Mouse (Mus musculus): ENCODE data around the gene Aebp2. TPM values are rescaled to one million over a fixed set of nuclear protein-coding genes. Genes with fewer than 3 reads are reported as not detected.

Aebp2 gene
- total and polyA plus RNA-seq, 2 experiments from 2014 or later = 5.1 to 29.3 TPM

DNA sequence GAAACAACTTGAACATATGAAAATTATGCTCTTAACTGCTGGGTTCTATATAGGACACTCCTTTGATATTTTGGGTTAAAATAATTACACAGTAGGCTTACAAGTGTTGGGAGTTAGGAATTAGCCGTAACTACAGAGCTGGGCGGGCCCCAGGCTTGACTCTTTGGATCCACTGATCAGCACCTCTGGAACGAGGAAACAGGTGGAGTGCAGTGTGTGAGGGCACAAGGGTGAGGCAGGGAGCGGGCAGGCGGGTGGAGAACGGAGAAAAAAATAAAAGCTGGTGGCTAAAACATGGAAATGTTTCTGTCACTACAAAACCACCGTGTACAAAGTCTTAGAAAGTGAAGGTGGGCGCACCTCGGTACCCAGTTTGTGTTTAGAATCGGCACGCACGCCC, 20.2 kb downstream of the Aebp2 start:
- DNase-seq (ENCODE audit: low spot score) (no peak), ATAC-seq (no peak)
- Histone ChIP-seq H3K9me3 (ENCODE audit: low read length) (no peaks in the 10 kb centered on the region), H3K4me2 (ENCODE audit: low read depth, low read length) (no peak overlapping the region), H3K4me3 (ENCODE audit: low read length) (no peak overlapping the region), H3K27me3 (ENCODE audit: insufficient read depth, low read length) (no peaks in the 10 kb centered on the region), H3K9ac (replicated peaks; ENCODE audit: low read length) (no peak overlapping the region), H3K4me1 (ENCODE audit: insufficient read depth, low read length) (no peaks in the 10 kb centered on the region), H3K36me3 (ENCODE audit: insufficient read depth, low read length) (peaks cover 38% of the 10 kb centered on the region), H3K27ac (no peak overlapping the region)
- no peak for TF ChIP-seq CTCF (IDR thresholded peaks at IDR 0.05; ENCODE audit: low read depth)
- 93% methylated on average over 12 of the region's 12 CpGs for WGBS

DNA sequence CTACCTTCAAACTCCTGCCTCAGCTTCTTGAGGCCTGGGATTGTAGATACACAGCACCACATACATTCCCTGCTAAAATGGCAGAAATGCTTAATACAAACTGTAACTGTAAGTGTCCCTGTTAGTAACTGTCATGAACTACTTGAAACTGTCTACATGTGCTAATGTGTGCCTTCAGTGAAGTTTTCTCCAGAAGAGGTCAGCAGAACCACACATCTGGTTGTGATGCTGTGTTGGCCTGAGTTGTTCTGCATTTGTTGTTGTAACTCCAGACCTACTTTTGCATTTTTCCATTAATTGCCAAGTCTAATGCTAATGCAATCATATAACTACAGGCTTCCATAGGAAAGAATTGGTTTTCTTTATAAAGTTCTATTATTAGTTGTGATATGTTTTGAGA, 23.5 kb downstream of the Aebp2 start:
- no peak for ATAC-seq
- Histone ChIP-seq H3K9ac (replicated peaks; ENCODE audit: low read length) (no peak overlapping the region), H3K4me3 (ENCODE audit: low read length) (no peak overlapping the region), H3K27ac (no peak overlapping the region), H3K27me3 (ENCODE audit: insufficient read depth, low read length) (no peaks in the 10 kb centered on the region), H3K4me2 (ENCODE audit: low read depth, low read length) (no peak overlapping the region), H3K9me3 (ENCODE audit: low read length) (no peaks in the 10 kb centered on the region), H3K4me1 (ENCODE audit: insufficient read depth, low read length) (no peaks in the 10 kb centered on the region), H3K36me3 (ENCODE audit: insufficient read depth, low read length) (peaks cover 23% of the 10 kb centered on the region)
- TF ChIP-seq CTCF (IDR thresholded peaks at IDR 0.05; ENCODE audit: low read depth) = peak; percentile 53
- DNase-seq (ENCODE audit: low spot score) = no peak

DNA sequence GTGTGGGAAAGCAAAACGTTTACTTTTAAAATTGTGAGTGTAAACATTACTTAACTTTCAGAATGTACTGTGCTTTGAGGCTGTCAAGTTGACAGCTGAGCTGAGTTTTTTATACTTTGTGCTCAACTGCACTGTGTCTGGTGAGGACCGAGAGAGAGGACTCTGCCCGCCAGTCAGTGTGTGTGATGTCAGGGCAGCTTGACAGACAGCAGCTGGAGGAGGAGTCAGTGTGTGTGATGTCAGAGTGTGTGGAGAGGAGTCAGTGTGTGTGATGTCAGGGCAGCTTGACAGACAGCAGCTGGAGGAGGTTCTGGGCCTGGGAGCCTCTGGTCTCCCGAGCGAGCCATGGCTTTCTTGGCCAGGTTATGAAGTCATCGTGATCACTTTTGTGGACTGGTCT, 24.4 kb downstream of the Aebp2 start:
- Histone ChIP-seq H3K9ac (replicated peaks; ENCODE audit: low read length) (no peak overlapping the region), H3K27me3 (ENCODE audit: insufficient read depth, low read length) (no peaks in the 10 kb centered on the region), H3K9me3 (ENCODE audit: low read length) (no peaks in the 10 kb centered on the region), H3K4me3 (ENCODE audit: low read length) (no peak overlapping the region), H3K4me2 (ENCODE audit: low read depth, low read length) (no peak overlapping the region), H3K36me3 (ENCODE audit: insufficient read depth, low read length) (peaks cover 20% of the 10 kb centered on the region), H3K27ac (no peak overlapping the region), H3K4me1 (ENCODE audit: insufficient read depth, low read length) (no peaks in the 10 kb centered on the region)
- ATAC-seq (0 out of 2 replicates have a peak, but pooled peaks have one; percentile 32), DNase-seq (ENCODE audit: low spot score) (no peak)
- WGBS = 81% methylated on average over 6 of the region's 6 CpGs
- TF ChIP-seq CTCF (IDR thresholded peaks at IDR 0.05; ENCODE audit: low read depth) = no peak

- DNase-seq (ENCODE audit: low spot score) = no peak
- TF ChIP-seq CTCF (IDR thresholded peaks at IDR 0.05; ENCODE audit: low read depth) = no peak
- no peak overlapping the region for H3K4me2 ChIP-seq (ENCODE audit: low read depth, low read length)
- H3K9ac ChIP-seq (replicated peaks; ENCODE audit: low read length) = no peak overlapping the region
- no peak overlapping the region for H3K27ac ChIP-seq
- H3K9me3 ChIP-seq (ENCODE audit: low read length) = no peaks in the 10 kb centered on the region
- no peak overlapping the region for H3K4me3 ChIP-seq (ENCODE audit: low read length)
- H3K27me3 ChIP-seq (ENCODE audit: insufficient read depth, low read length) = no peaks in the 10 kb centered on the region
- no peaks in the 10 kb centered on the region for H3K4me1 ChIP-seq (ENCODE audit: insufficient read depth, low read length)
- 17% methylated on average over 1 of the region's 1 CpGs for WGBS
- no peak for ATAC-seq
- peaks cover 28% of the 10 kb centered on the region for H3K36me3 ChIP-seq (ENCODE audit: insufficient read depth, low read length)
Observed at GRCm38 (mm10) chr6:140649812-140650211, 27.3 kb downstream of the Aebp2 start.

DNA sequence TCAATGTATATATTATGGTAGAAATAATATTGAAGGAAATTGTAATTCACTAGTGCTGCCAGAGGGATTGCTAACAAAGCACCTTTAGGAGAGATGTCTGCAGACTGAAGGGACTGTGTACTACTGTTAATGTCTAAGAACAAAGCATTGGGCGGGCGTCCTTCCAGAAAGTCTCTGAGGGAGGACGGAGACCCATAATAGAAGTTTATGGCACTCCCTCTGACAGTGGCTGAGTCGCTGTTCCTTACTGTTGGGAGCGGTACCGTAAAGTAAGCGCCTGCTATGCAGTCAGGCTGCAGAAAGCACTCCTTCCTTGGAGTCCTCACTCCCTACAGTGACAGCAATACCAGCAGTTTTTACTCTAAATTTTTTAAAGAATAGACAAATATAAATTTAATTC, 29.5 kb downstream of the Aebp2 start:
- Histone ChIP-seq H3K27ac (no peak overlapping the region), H3K4me3 (ENCODE audit: low read length) (no peak overlapping the region), H3K4me2 (ENCODE audit: low read depth, low read length) (no peak overlapping the region), H3K4me1 (ENCODE audit: insufficient read depth, low read length) (no peaks in the 10 kb centered on the region), H3K9me3 (ENCODE audit: low read length) (no peaks in the 10 kb centered on the region), H3K9ac (replicated peaks; ENCODE audit: low read length) (no peak overlapping the region), H3K36me3 (ENCODE audit: insufficient read depth, low read length) (peaks cover 28% of the 10 kb centered on the region), H3K27me3 (ENCODE audit: insufficient read depth, low read length) (no peaks in the 10 kb centered on the region)
- no peak for TF ChIP-seq CTCF (IDR thresholded peaks at IDR 0.05; ENCODE audit: low read depth)
- ATAC-seq = no peak
- DNase-seq (ENCODE audit: low spot score) = peak; percentile 26
- WGBS = 61% methylated on average over 7 of the region's 7 CpGs

DNA sequence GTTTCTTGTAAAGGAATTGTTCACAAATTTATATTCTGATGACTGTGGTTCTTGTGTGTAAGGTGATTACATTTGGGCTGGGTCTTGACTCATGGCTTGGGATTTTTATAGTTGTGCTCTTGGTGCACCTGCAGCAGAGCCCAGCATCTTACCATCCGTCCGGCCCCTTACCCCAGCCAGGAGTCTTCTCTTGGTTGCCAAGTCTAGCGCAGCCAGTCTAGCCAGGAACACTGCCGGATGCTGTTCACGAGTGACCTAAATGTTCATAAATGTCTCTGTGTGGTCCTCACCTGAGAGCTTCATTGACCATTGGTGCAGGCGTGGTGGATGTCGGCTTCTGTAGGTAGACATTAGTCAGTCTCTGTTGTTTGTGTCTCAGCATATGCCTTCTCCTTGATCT, 33.0 kb downstream of the Aebp2 start:
- Histone ChIP-seq H3K9ac (replicated peaks; ENCODE audit: low read length) (no peak overlapping the region), H3K36me3 (ENCODE audit: insufficient read depth, low read length) (peaks cover 17% of the 10 kb centered on the region), H3K9me3 (ENCODE audit: low read length) (no peaks in the 10 kb centered on the region), H3K27me3 (ENCODE audit: insufficient read depth, low read length) (no peaks in the 10 kb centered on the region), H3K4me3 (ENCODE audit: low read length) (no peak overlapping the region), H3K27ac (no peak overlapping the region), H3K4me2 (ENCODE audit: low read depth, low read length) (no peak overlapping the region), H3K4me1 (ENCODE audit: insufficient read depth, low read length) (no peaks in the 10 kb centered on the region)
- WGBS = 93% methylated on average over 7 of the region's 7 CpGs
- no peak for TF ChIP-seq CTCF (IDR thresholded peaks at IDR 0.05; ENCODE audit: low read depth)
- no peak for ATAC-seq
- DNase-seq (ENCODE audit: low spot score) = no peak

DNA sequence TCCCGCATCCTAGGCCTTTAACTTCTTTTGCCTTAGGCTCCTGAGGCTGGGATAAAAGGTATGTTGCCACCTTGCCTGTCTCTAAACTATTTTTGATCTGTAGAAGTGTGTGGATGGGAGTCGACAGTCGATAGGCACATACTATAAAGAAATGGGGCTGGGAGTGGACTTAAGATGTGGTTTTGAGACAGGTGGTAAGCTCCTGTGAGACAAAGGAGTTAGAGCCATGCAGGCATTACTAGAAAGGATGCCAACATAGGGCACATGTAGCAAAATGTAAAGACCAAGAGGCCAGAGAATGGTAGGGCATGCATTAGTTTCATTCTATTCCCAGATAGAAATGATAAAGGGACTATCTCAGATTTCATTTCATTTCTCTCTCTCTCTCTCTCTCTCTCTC, 34.5 kb downstream of the Aebp2 start:
- no peak overlapping the region for H3K4me3 ChIP-seq (ENCODE audit: low read length)
- H3K36me3 ChIP-seq (ENCODE audit: insufficient read depth, low read length) = peaks cover 17% of the 10 kb centered on the region
- DNase-seq (ENCODE audit: low spot score) (no peak), ATAC-seq (no peak)
- H3K4me2 ChIP-seq (ENCODE audit: low read depth, low read length) = no peak overlapping the region
- no peak overlapping the region for H3K9ac ChIP-seq (replicated peaks; ENCODE audit: low read length)
- no peak overlapping the region for H3K27ac ChIP-seq
- TF ChIP-seq CTCF (IDR thresholded peaks at IDR 0.05; ENCODE audit: low read depth) = no peak
- no peaks in the 10 kb centered on the region for H3K4me1 ChIP-seq (ENCODE audit: insufficient read depth, low read length)
- no peaks in the 10 kb centered on the region for H3K27me3 ChIP-seq (ENCODE audit: insufficient read depth, low read length)
- WGBS = 91% methylated on average over 3 of the region's 3 CpGs
- no peaks in the 10 kb centered on the region for H3K9me3 ChIP-seq (ENCODE audit: low read length)
